Mouse (Mus musculus) hindbrain, embryonic 13.5 days (tissue): Measurements from ENCODE around the gene Ppp2r3d. TPM values are rescaled to one million over a fixed set of nuclear protein-coding genes. Genes with fewer than 3 reads are reported as not detected.

ENCODE experiments used
- ATAC-seq: fragments of 200-750 bp; cut with Nextera tagmentation; 2 replicates; pipeline ENCODE4 v1.8.0; 2017; ENCODE audit warnings: moderate TSS enrichment; ENCODE audit not compliant: low FRiP score
- H3K27ac ChIP-seq: fragments of 300-500 bp; sonication (generic); 2 replicates; pipeline ENCODE4 v1.5.1; 2015; ENCODE audit warnings: inconsistent platforms, mild to moderate bottlenecking, moderate library complexity
- H3K27me3 ChIP-seq: fragments of 300-500 bp; sonication (generic); 2 replicates; pipeline ENCODE4 v1.6.1; 2015; ENCODE audit warnings: mild to moderate bottlenecking, inconsistent platforms
- H3K36me3 ChIP-seq: fragments of 300-500 bp; sonication (generic); 2 replicates; pipeline ENCODE4 v1.6.1; 2015; ENCODE audit warnings: mild to moderate bottlenecking, inconsistent platforms
- H3K4me1 ChIP-seq: fragments of 300-500 bp; sonication (generic); replicated peaks from 2 replicates; pipeline ENCODE4 v1.6.1; 2015; ENCODE audit warnings: inconsistent platforms
- H3K4me2 ChIP-seq: fragments of 300-500 bp; sonication (generic); 2 replicates; pipeline ENCODE4 v1.6.1; 2015; ENCODE audit warnings: inconsistent platforms, mild to moderate bottlenecking, moderate library complexity
- H3K4me3 ChIP-seq: fragments of 300-500 bp; sonication (generic); 2 replicates; pipeline ENCODE4 v1.5.1; 2015; ENCODE audit warnings: mild to moderate bottlenecking, inconsistent platforms
- H3K9ac ChIP-seq: fragments of 300-500 bp; sonication (generic); 2 replicates; pipeline ENCODE4 v1.6.1; 2015; ENCODE audit warnings: mild to moderate bottlenecking, inconsistent platforms
- H3K9me3 ChIP-seq: fragments of 300-500 bp; sonication (generic); 2 replicates; pipeline ENCODE4 v1.6.1; 2016; ENCODE audit warnings: inconsistent platforms
- WGBS: fragments of 180-500 bp; shearing (Covaris S2); methylation state at CpG from one replicate; pipeline ENCODE4 v1.1.7; 2015; 5-methylcytosine and 5-hydroxymethylcytosine counted together
- polyA plus RNA-seq: library from polyadenylated mRNA; unstranded; fragments of >200 nt; fragmentation: Nextera tagmentation; extraction: Ambion mirVana; gene quantifications from 2 replicates; pipeline ENCODE4 v1.2.1, GENCODE M21; 2015

The Ppp2r3d gene
- polyA plus RNA-seq, 1 experiment from 2014 or later = 154 TPM

GRCm38 (mm10) chr9:124438686-124439346 lies 37.9 kb downstream of the Ppp2r3d start:
- Histone ChIP-seq H3K4me3 (no peak overlapping the region), H3K4me1 (no peaks in the 10 kb centered on the region), H3K9me3 (peaks cover 22% of the 10 kb centered on the region), H3K27ac (no peak overlapping the region), H3K9ac (no peak overlapping the region), H3K4me2 (no peak overlapping the region), H3K36me3 (peaks cover 38% of the 10 kb centered on the region), H3K27me3 (peaks cover 3% of the 10 kb centered on the region; the same call in 1 of the 2 replicates)
- peak; percentile 14; the same call in 1 of the 2 replicates for ATAC-seq
- WGBS = 94% methylated on average over 21 of the region's 22 CpGs

GRCm38 (mm10) chr9:124425411-124425885 lies 51.2 kb downstream of the Ppp2r3d start:
- Histone ChIP-seq H3K27ac (peak overlapping the region; percentile 98), H3K4me2 (peak overlapping the region; percentile 61), H3K4me3 (peak overlapping the region; percentile 68), H3K4me1 (no peaks in the 10 kb centered on the region; the same call in 1 of the 2 replicates), H3K9ac (peak overlapping the region; percentile 76), H3K27me3 (peaks cover 10% of the 10 kb centered on the region), H3K9me3 (no peaks in the 10 kb centered on the region), H3K36me3 (no peaks in the 10 kb centered on the region)
- ATAC-seq = peak; percentile 57
- WGBS = under 1% methylated on average over 41 of the region's 47 CpGs

DNA sequence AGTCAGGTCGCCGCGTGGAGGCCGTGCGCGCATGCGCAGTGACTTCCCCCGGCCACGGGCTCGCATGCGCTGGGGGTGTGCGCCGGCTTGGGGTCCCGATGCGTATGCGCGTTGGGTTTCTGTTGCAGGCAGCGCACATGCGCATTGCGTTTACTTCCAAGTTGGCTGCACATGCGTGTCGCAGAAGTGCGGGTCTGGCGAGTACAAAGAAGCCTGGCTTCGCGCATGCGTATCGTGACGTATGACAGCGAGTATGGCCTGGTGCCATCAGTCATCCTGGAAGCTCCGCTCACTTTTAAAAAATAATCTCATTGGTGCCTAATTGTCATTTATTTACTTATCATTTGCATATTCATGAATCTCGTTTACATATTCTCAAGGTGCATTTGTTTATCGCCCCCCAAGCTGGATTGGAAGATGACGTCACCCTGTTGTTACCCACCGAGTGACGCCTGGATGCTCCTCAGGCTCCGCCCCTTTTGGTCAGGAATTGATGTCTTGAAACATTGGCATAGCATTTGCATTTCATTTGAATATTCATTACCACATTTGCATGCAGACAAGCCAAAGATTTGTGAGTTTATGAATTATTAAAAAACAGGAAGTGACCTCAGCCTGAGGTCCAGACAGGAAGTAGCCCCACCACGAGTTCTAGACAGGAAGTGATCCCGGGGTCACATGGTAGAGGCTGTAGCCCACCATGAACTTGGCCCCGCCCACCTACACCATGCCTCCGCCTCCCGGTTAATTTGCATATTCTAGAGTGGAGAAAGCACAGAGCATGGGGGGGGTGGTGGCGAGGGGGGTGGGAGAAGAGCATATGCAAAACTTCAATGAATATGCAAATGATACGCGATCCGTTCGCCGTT lies 51.9 kb downstream of the Ppp2r3d start:
- peak overlapping the region; percentile 68 for H3K4me3 ChIP-seq
- H3K27me3 ChIP-seq = peaks cover 10% of the 10 kb centered on the region
- peak overlapping the region; percentile 61 for H3K4me2 ChIP-seq
- under 1% methylated on average over 48 of the region's 48 CpGs for WGBS
- peak; percentile 81 for ATAC-seq
- H3K27ac ChIP-seq = peak overlapping the region; percentile 98
- H3K36me3 ChIP-seq = no peaks in the 10 kb centered on the region
- no peaks in the 10 kb centered on the region; the same call in 1 of the 2 replicates for H3K4me1 ChIP-seq
- H3K9ac ChIP-seq = peak overlapping the region; percentile 83
- no peaks in the 10 kb centered on the region for H3K9me3 ChIP-seq

GRCm38 (mm10) chr9:124424292-124424541 lies 52.5 kb downstream of the Ppp2r3d start:
- Histone ChIP-seq H3K9ac (peak overlapping the region; percentile 83), H3K4me2 (peak overlapping the region; percentile 61), H3K4me1 (no peaks in the 10 kb centered on the region; the same call in 1 of the 2 replicates), H3K27ac (peak overlapping the region; percentile 98), H3K36me3 (no peaks in the 10 kb centered on the region), H3K4me3 (peak overlapping the region; percentile 68), H3K9me3 (no peaks in the 10 kb centered on the region), H3K27me3 (peaks cover 7% of the 10 kb centered on the region)
- peak; percentile 36 for ATAC-seq
- WGBS = under 1% methylated on average over 27 of the region's 27 CpGs

GRCm38 (mm10) chr9:124423552-124424291 lies 53.0 kb downstream of the Ppp2r3d start:
- Histone ChIP-seq H3K9ac (peak overlapping the region; percentile 83), H3K27me3 (peaks cover 6% of the 10 kb centered on the region; the same call in 1 of the 2 replicates), H3K4me1 (no peaks in the 10 kb centered on the region; the same call in 1 of the 2 replicates), H3K4me3 (peak overlapping the region; percentile 68), H3K27ac (peak overlapping the region; percentile 98), H3K9me3 (no peaks in the 10 kb centered on the region), H3K4me2 (peak overlapping the region; percentile 61), H3K36me3 (no peaks in the 10 kb centered on the region)
- WGBS = under 1% methylated on average over 74 of the region's 74 CpGs
- peak; percentile 80 for ATAC-seq

DNA sequence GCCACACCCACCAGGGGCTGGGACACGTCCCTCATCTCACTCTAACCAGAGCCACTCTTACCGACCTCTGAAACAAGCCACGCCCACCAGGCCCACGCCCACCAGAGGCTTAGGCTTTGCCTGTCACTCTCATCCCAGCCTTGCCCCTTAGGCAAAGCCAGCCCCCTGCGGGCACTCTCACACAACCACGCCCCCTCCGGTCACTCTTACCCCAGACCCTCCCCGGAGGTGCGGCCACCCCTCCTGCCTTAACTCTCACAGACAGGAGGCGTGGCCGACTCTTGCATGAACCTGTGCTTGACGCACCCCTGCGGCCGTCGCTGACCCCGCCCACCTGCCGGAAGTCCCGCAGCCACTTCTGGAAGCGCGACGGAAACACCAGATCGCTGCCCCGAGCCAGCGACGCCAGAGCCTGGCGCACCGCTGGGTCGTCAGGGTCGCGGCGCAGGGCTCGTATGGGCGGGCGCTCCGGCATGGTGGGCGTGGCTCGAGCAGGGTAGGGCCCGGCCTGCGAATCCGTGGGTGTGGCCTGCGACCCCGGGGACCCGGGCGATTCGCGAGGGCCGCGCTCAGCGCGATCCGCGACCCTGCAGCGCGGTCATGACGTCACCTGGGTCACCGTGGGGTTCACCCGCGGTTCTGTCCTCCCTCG lies 53.7 kb downstream of the Ppp2r3d start:
- H3K4me1 ChIP-seq = no peaks in the 10 kb centered on the region; the same call in 1 of the 2 replicates
- H3K27ac ChIP-seq = peak overlapping the region; percentile 98
- WGBS = under 1% methylated on average over 46 of the region's 59 CpGs

DNA sequence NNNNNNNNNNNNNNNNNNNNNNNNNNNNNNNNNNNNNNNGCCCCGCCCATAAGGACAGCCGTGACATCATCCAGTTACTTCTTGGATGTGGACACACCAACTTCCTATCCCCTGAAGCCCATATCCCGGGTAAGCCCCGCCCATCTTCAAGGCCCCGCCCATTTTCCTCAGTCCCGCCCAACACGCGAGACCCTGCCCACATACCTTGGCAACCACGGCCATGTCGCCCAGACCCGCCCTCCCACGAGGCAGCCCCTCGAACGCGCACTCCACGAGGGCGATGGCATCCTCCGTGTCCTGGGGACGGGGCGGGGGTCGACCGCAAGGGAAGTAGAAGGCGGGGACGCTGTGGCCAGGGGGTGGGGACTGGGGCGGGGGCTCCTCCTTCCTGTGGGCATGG lies 54.3 kb downstream of the Ppp2r3d start:
- H3K4me3 ChIP-seq = peak overlapping the region; percentile 68
- H3K9ac ChIP-seq = peak overlapping the region; percentile 83
- H3K27me3 ChIP-seq = no peaks in the 10 kb centered on the region
- ATAC-seq = no peak
- peak overlapping the region; percentile 98 for H3K27ac ChIP-seq
- H3K9me3 ChIP-seq = no peaks in the 10 kb centered on the region
- no peaks in the 10 kb centered on the region for H3K36me3 ChIP-seq
- WGBS = 6% methylated on average over 22 of the region's 25 CpGs
- H3K4me2 ChIP-seq = peak overlapping the region; percentile 61
- H3K4me1 ChIP-seq = no peaks in the 10 kb centered on the region; the same call in 1 of the 2 replicates

More for the DNA sequence above, 53.7 kb downstream of the Ppp2r3d start:
- Histone ChIP-seq H3K4me2 (peak overlapping the region; percentile 61), H3K36me3 (no peaks in the 10 kb centered on the region), H3K4me3 (peak overlapping the region; percentile 68), H3K27me3 (no peaks in the 10 kb centered on the region), H3K9ac (peak overlapping the region; percentile 83), H3K9me3 (no peaks in the 10 kb centered on the region)
- ATAC-seq = peak; percentile 67

DNA sequence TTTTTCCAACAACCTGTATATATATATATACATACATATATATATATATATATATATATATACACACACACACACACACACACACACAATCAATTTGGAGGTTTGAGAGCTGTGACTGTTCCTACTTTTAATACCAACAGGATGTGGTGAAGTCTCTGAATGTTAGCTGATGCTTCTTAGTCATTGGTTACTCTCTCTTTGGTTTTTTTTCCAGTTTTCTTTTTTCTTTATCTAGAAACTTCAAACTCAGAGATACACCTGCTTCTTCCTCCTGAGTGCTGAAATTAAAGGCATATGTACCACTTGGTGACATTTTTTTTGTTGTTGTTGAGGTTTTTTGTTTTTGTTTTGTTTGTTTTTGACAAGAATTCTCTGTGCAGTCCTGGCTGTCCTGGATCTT lies 63.8 kb downstream of the Ppp2r3d start:
- Histone ChIP-seq H3K27ac (no peak overlapping the region), H3K4me3 (no peak overlapping the region), H3K36me3 (no peaks in the 10 kb centered on the region), H3K9ac (no peak overlapping the region), H3K4me2 (no peak overlapping the region), H3K4me1 (no peaks in the 10 kb centered on the region), H3K27me3 (no peaks in the 10 kb centered on the region), H3K9me3 (no peaks in the 10 kb centered on the region)
- no peak for ATAC-seq

GRCm38 (mm10) chr9:124411553-124411952 lies 65.1 kb downstream of the Ppp2r3d start:
- Histone ChIP-seq H3K27ac (no peak overlapping the region), H3K4me3 (no peak overlapping the region), H3K4me2 (no peak overlapping the region), H3K4me1 (no peaks in the 10 kb centered on the region), H3K9me3 (no peaks in the 10 kb centered on the region), H3K9ac (no peak overlapping the region), H3K36me3 (no peaks in the 10 kb centered on the region), H3K27me3 (no peaks in the 10 kb centered on the region)
- WGBS = 82% methylated on average over 1 of the region's 1 CpGs
- ATAC-seq = no peak

DNA sequence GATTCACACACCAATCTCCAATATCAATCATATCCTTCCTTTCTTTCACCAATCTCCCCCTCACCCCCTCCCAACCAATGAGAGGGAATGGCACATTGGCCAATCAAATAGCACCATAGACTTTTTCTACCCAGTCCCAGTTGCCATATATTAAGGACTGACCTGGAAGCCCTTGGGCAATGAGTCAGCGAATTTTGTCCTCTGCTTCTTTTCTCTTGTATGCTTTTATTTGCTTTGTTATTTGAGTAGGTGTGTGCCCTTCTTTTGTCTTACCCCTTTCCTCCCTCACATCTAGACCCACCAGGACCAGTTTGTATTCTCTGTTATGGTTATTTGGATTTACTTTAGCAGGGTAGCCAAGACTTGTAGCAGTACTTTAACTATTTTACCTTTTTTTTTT lies 68.1 kb downstream of the Ppp2r3d start:
- no peaks in the 10 kb centered on the region for H3K9me3 ChIP-seq
- no peak overlapping the region for H3K4me2 ChIP-seq
- H3K9ac ChIP-seq = no peak overlapping the region
- H3K27ac ChIP-seq = no peak overlapping the region
- no peak overlapping the region for H3K4me3 ChIP-seq
- WGBS = 50% methylated on average over 1 of the region's 1 CpGs
- no peaks in the 10 kb centered on the region for H3K36me3 ChIP-seq
- H3K27me3 ChIP-seq = no peaks in the 10 kb centered on the region
- no peaks in the 10 kb centered on the region for H3K4me1 ChIP-seq
- ATAC-seq = no peak
